Mouse (Mus musculus) G1E (cell line): ENCODE data around the gene Gm21119.
"Not testable (repeated sequence)": the region's sequence is repeated elsewhere in the genome, so short reads cannot be mapped to it uniquely, and the experiment has no call there.

Experiments
- CTCF ChIP-seq: IDR thresholded peaks from 2 replicates; pipeline ENCODE4 v1.5.1; 2012; ENCODE audit warnings: low read depth, low read length, inconsistent platforms, mixed read lengths
- TAL1 ChIP-seq: conservative IDR thresholded peaks from 2 replicates; pipeline ENCODE4 v1.6.1; 2012; ENCODE audit warnings: low read depth, low read length, inconsistent platforms, mixed read lengths

DNA sequence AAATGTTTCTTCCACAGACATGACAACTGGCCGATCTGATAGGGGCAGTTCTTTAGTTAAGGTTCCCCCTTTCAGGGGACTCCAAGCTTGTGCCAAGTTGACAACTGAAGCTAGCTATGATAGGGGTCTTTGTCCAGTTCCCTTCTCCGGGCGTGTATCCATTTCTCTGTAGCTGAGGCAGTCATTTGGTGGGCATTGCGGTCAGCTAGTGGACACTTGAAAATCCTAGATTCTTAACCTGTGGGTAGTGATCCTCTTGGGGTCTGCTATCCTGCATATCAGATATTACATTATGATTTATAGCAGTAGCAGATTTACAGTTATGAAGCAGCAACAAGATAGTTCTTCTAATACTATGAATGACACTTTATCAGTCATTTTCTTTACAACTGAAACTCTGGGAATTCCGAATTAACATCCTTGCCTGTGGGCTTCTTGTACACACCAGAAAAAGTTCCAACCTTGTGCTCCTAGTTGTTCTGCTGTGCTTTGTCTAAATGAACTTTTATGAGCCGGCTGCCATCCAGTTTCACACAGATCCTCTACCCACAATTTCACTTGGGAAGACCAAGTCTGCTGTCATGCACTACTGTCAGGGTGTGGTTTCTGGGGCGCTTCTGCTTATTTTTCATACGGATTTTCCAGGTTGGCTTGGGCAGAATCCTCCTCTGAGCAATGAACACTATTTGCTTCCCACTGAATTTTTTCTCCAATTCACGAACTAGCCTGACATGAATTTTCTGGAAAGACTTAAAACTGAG lies 18.5 kb upstream of the Gm21119 start:
- not testable (repeated sequence) for TF ChIP-seq CTCF, TAL1
